Mouse (Mus musculus): ENCODE results near the gene Nupr1l. TPM values are rescaled to one million over a fixed set of nuclear protein-coding genes. Genes with fewer than 3 reads are reported as not detected.
"Not testable (repeated sequence)": the region's sequence is repeated elsewhere in the genome, so short reads cannot be mapped to it uniquely, and the experiment has no call there.

Gene Nupr1l
- polyA plus RNA-seq, 1 experiment: 6.2 TPM

- Histone ChIP-seq H3K27ac (replicated peaks; ENCODE audit: low read depth, low read length) (no peak within 1 kb of the TSS), H3K4me1 (ENCODE audit: control insufficient read depth, insufficient read depth, insufficient read length, low read length) (no peaks in the 10 kb centered on the region), H3K4me3 (ENCODE audit: insufficient read depth, low read depth, low read length) (peak within 1 kb of the TSS; percentile 76)
These were observed 12.9 kb upstream of the Nupr1l start, which contains the start of gene Zbed5 for GRCm38 (mm10) chr5:129895198-129896088. Zbed5 (plus strand) TSS chr5:129895723.

- H3K4me3 ChIP-seq (ENCODE audit: insufficient read depth, low read depth, low read length): no peak within 1 kb of the TSS
- no peaks in the 10 kb centered on the region for H3K4me1 ChIP-seq (ENCODE audit: control insufficient read depth, insufficient read depth, insufficient read length, low read length)
These were observed 9.9 kb upstream of the Nupr1l start, which contains the start of gene Phkg1 for GRCm38 (mm10) chr5:129898449-129898848. Phkg1 (minus strand) TSS chr5:129898549.

GRCm38 (mm10) chr5:129907775-129908174 lies 565 bp upstream of the Nupr1l start:
- Histone ChIP-seq H3K4me1 (ENCODE audit: control insufficient read depth, insufficient read depth, insufficient read length, low read length) (peaks cover 7% of the 10 kb centered on the region; the same call in 1 of the 2 replicates), H3K27ac (replicated peaks; ENCODE audit: low read depth, low read length) (no peak overlapping the region), H3K4me3 (ENCODE audit: insufficient read depth, low read depth, low read length) (peak overlapping the region; percentile 80)

More at GRCm38 (mm10) chr5:129898449-129898848, 9.9 kb upstream of the Nupr1l start, which contains the start of gene Phkg1:
- H3K27ac ChIP-seq (replicated peaks; ENCODE audit: low read depth, low read length): no peak within 1 kb of the TSS

DNA sequence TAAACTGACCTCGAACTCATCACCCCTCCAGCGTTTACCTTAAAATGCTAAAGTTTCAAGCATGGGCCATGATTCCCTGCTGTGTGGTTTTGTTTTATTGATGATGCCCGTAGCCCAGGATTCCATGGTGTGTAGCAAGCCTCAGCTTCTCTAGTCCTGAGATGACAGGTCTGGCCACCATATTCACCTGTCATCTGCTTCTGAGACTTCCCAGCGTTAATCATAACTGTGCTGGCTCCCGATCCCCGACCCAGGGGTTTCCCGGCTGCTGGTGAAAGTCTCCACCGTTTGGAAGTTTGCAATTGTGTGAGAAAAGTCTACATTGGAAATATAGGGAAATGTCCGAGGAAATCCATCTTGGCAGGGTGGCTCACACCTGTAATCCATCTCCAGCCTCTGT lies 807 bp downstream of the Nupr1l start:
- no peak overlapping the region for H3K27ac ChIP-seq (replicated peaks; ENCODE audit: low read depth, low read length)
- peak overlapping the region; percentile 80 for H3K4me3 ChIP-seq (ENCODE audit: insufficient read depth, low read depth, low read length)
- H3K4me1 ChIP-seq (ENCODE audit: control insufficient read depth, insufficient read depth, insufficient read length, low read length): peaks cover 7% of the 10 kb centered on the region; the same call in 1 of the 2 replicates

GRCm38 (mm10) chr5:129909591-129909990 lies 1.3 kb downstream of the Nupr1l start:
- Histone ChIP-seq H3K4me1 (ENCODE audit: control insufficient read depth, insufficient read depth, insufficient read length, low read length) (peaks cover 7% of the 10 kb centered on the region; the same call in 1 of the 2 replicates), H3K4me3 (ENCODE audit: insufficient read depth, low read depth, low read length) (no peak overlapping the region), H3K27ac (replicated peaks; ENCODE audit: low read depth, low read length) (no peak overlapping the region)

DNA sequence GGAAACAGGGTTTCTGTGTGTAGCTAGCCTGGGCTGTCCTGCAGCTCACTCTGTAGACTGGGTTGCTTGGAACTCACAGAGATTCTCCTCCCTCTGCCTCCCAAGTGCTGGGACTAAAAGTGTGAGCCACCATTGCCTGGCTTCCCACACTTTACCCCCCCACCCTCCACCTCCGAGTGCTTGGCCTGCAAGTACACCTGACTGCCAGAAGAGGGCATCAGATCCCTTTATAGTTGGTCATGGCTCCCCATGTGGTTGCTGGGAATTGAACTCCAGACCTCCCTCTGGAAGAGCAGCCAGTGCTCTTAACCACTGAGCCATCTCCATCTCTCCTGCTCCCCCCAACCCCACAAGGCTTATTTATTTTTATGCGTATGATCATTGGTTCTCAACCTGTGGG lies 5.7 kb downstream of the Nupr1l start:
- no peak overlapping the region for H3K4me3 ChIP-seq (ENCODE audit: insufficient read depth, low read depth, low read length)
- peaks cover 6% of the 10 kb centered on the region; the same call in 1 of the 2 replicates for H3K4me1 ChIP-seq (ENCODE audit: control insufficient read depth, insufficient read depth, insufficient read length, low read length)
- no peak overlapping the region for H3K27ac ChIP-seq (replicated peaks; ENCODE audit: low read depth, low read length)

- not testable (repeated sequence) for H3K27ac ChIP-seq (replicated peaks; ENCODE audit: low read depth, low read length); H3K4me1 ChIP-seq (ENCODE audit: control insufficient read depth, insufficient read depth, insufficient read length, low read length); H3K4me3 ChIP-seq (ENCODE audit: insufficient read depth, low read depth, low read length)
These were observed 7.2 kb downstream of the Nupr1l start for GRCm38 (mm10) chr5:129915491-129915890.

- H3K4me1 ChIP-seq (ENCODE audit: control insufficient read depth, insufficient read depth, insufficient read length, low read length): no peaks in the 10 kb centered on the region
- no peak overlapping the region for H3K4me3 ChIP-seq (ENCODE audit: insufficient read depth, low read depth, low read length)
- no peak overlapping the region for H3K27ac ChIP-seq (replicated peaks; ENCODE audit: low read depth, low read length)
These were observed 9.8 kb downstream of the Nupr1l start for GRCm38 (mm10) chr5:129918065-129918651.

DNA sequence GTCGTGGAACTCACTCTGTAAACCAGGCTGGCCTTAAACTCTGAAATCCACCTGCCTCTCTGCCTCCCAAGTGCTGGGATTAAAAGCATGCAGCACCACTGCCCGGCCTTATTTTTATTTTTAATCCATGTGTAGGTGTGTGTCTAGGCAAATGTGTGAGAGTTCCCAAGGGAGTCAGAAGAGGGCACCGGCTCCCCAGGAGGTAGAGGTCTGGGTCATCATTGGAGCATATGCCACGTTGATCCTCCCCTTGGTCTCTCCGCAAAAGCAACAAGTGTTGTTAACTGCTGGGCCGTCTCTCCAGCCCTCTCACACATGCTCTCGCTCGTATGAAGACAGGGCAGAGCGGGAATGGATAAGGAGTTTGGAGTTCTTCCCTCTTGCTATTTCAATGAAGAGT lies 10.4 kb downstream of the Nupr1l start:
- H3K4me3 ChIP-seq (ENCODE audit: insufficient read depth, low read depth, low read length): no peak overlapping the region
- H3K4me1 ChIP-seq (ENCODE audit: control insufficient read depth, insufficient read depth, insufficient read length, low read length): no peaks in the 10 kb centered on the region
- no peak overlapping the region for H3K27ac ChIP-seq (replicated peaks; ENCODE audit: low read depth, low read length)

DNA sequence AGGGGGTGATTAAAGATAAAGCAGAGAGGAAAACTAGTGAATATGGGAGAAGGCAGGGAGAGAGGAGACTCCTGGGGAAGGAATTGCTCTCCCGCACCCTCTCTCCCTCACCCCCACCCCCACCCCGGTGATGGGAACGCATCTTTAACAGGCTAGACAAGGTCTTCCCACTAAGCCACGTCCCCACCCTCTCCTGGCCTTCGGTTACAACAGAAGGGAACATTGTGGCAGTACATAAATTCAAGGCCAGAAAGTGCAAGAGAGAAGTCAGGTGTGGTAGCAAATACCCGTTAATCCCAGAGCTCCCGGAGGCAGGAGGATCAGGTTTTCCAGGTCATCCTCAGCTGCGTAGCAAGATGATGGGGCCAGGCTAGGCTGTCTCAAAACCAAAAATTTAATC lies 11.0 kb downstream of the Nupr1l start:
- H3K27ac ChIP-seq (replicated peaks; ENCODE audit: low read depth, low read length): no peak overlapping the region
- no peaks in the 10 kb centered on the region for H3K4me1 ChIP-seq (ENCODE audit: control insufficient read depth, insufficient read depth, insufficient read length, low read length)
- no peak overlapping the region for H3K4me3 ChIP-seq (ENCODE audit: insufficient read depth, low read depth, low read length)

- H3K4me1 ChIP-seq (ENCODE audit: control insufficient read depth, insufficient read depth, insufficient read length, low read length): no peaks in the 10 kb centered on the region
- H3K27ac ChIP-seq (replicated peaks; ENCODE audit: low read depth, low read length): no peak overlapping the region
- H3K4me3 ChIP-seq (ENCODE audit: insufficient read depth, low read depth, low read length): no peak overlapping the region
These were observed 13.6 kb downstream of the Nupr1l start for GRCm38 (mm10) chr5:129921972-129922371.

DNA sequence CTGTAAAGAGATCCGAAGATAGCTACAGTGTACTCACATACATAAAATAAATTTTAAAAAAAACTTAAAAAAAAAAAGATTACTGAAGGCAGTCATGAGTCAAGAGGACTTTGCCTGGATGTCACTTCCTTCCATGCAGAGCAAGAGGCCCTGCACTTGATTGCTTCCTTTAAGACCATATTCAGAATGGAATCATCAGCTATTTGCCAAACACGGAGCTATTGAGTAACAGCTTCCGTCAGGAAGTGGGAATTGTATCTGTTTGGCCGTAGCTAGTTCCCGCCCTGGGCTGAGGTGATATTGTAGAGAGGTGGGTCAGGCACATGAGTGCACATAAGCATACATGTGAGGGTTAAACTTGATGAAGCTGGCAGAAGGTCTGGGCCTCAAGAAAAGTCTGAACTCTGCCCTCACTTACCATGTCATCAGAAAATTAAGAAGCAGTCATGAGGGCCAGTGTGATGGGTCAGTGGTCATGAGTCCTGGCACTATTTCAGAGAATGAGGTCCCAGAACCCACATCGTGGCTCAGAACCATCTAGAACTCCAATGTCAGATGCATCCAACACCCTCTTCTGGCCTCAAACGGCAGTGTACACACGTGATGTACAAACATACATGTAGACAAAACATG lies 16.6 kb downstream of the Nupr1l start:
- no peaks in the 10 kb centered on the region for H3K4me1 ChIP-seq (ENCODE audit: control insufficient read depth, insufficient read depth, insufficient read length, low read length)
- H3K4me3 ChIP-seq (ENCODE audit: insufficient read depth, low read depth, low read length): no peak overlapping the region
- no peak overlapping the region; the same call in 1 of the 2 replicates for H3K27ac ChIP-seq (replicated peaks; ENCODE audit: low read depth, low read length)

DNA sequence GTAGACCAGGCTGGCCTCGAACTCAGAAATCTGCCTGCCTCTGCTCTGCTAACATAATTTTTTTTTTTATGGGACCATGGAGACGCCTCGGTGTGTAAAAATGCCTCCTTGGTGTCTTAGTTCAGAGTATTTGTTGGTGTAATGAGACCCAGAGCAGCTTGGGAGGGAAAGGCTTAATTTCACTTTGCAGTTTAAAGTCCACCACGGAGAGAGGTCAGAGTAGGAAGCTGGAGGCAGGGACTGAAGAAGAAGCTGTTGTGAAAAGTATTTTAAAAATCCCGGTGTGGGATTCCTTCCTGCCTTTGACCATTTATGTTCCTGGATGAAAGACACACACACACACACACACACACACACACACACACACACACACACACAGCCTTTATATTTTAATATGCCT lies 17.6 kb downstream of the Nupr1l start:
- Histone ChIP-seq H3K27ac (replicated peaks; ENCODE audit: low read depth, low read length) (no peak overlapping the region), H3K4me1 (ENCODE audit: control insufficient read depth, insufficient read depth, insufficient read length, low read length) (no peaks in the 10 kb centered on the region), H3K4me3 (ENCODE audit: insufficient read depth, low read depth, low read length) (no peak overlapping the region)

DNA sequence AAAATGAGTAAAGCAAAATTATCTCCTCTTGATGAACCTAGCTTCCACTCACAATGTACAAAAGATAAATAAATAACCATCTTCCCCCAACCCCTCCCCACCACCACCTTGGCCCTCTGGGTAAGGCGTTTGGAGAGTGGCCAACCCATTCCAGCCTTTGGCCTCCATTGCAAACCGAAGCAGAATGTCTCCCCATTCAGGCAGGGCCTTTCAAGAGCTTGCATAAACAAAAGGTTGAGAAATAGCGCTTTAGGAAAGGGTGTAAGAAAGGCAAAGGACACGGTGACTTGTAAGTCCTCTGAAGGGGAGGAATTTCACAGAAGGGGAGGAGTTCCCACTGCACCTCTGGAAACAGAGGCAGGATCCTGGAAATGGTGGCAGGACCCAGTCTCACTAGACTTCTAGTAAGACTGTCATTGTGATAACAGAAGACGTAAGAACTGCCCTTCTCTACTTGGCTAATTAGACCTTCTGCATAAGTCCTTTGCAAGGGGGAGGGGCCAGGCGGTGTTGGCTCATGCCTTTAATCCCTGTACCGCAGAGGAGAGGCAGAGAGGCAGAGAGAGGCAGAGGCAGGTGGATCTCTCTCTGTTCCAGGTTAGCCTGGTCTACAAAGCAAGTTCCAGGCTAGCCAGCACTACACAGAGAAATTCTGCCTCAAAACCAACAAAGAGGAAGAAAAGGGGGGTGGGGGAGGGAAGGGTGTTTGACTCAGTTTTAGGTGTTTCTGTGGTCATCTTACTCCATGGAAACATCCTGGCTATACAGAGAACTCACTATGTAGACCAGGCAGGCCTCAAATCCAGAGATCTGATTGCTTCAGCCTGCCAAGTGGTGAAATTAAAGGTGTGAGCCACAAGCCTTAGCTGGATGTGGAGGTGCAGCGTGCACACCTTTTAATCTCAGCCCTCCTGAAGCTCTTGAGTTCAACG lies 21.9 kb downstream of the Nupr1l start:
- Histone ChIP-seq H3K4me3 (ENCODE audit: insufficient read depth, low read depth, low read length) (peak overlapping the region; percentile 15; the same call in 1 of the 2 replicates), H3K4me1 (ENCODE audit: control insufficient read depth, insufficient read depth, insufficient read length, low read length) (peaks cover 3% of the 10 kb centered on the region; the same call in 1 of the 2 replicates), H3K27ac (replicated peaks; ENCODE audit: low read depth, low read length) (peak overlapping the region; percentile 93)
